Mouse (Mus musculus): ENCODE data around the gene Akap12. TPM values are rescaled to one million over a fixed set of nuclear protein-coding genes. Genes with fewer than 3 reads are reported as not detected.

Gene Akap12
- total RNA-seq, 2 experiments from 2014 or later, result 10.0 to 13.0 TPM

- no peak for DNase-seq
Observed at GRCm38 (mm10) chr10:4282395-4282794, 16.2 kb downstream of the Akap12 start.

- no peak for DNase-seq
Observed at GRCm38 (mm10) chr10:4284781-4285180, 18.6 kb downstream of the Akap12 start.

GRCm38 (mm10) chr10:4285752-4286151 is 19.6 kb downstream of the Akap12 start:
- no peak for DNase-seq

- DNase-seq, result no peak
Observed at GRCm38 (mm10) chr10:4289171-4289570, 23.0 kb downstream of the Akap12 start.

GRCm38 (mm10) chr10:4289636-4290035 is 23.5 kb downstream of the Akap12 start:
- DNase-seq, result no peak

- no peak for DNase-seq
Observed at GRCm38 (mm10) chr10:4290145-4290544, 24.0 kb downstream of the Akap12 start.

- no peak for DNase-seq
Observed at GRCm38 (mm10) chr10:4290561-4290960, 24.4 kb downstream of the Akap12 start.

- DNase-seq, result no peak
Observed at GRCm38 (mm10) chr10:4293418-4293817, 27.2 kb downstream of the Akap12 start.

- no peak for DNase-seq
Observed at GRCm38 (mm10) chr10:4303558-4303957, 37.4 kb downstream of the Akap12 start.

- no peak for DNase-seq
Observed at GRCm38 (mm10) chr10:4323885-4324284, 57.7 kb downstream of the Akap12 start.

GRCm38 (mm10) chr10:4325562-4325961 is 59.4 kb downstream of the Akap12 start:
- no peak for DNase-seq

- DNase-seq, result no peak
Observed at GRCm38 (mm10) chr10:4327716-4328115, 61.5 kb downstream of the Akap12 start.

- DNase-seq, result no peak
Observed at GRCm38 (mm10) chr10:4332228-4332979, 66.2 kb downstream of the Akap12 start.

GRCm38 (mm10) chr10:4333319-4333718 is 67.1 kb downstream of the Akap12 start:
- DNase-seq, result peak; percentile 39

GRCm38 (mm10) chr10:4334039-4334683 is 68.0 kb downstream of the Akap12 start:
- DNase-seq, result peak; percentile 90

- DNase-seq, result peak; percentile 34
Observed at GRCm38 (mm10) chr10:4338863-4339461, 72.8 kb downstream of the Akap12 start.

GRCm38 (mm10) chr10:4341430-4341829 is 75.2 kb downstream of the Akap12 start:
- DNase-seq, result peak; percentile 44

GRCm38 (mm10) chr10:4346489-4347135 is 80.4 kb downstream of the Akap12 start:
- DNase-seq, result peak; percentile 82

GRCm38 (mm10) chr10:4347136-4347492 is 80.9 kb downstream of the Akap12 start:
- no peak for DNase-seq

GRCm38 (mm10) chr10:4347591-4347990 is 81.4 kb downstream of the Akap12 start:
- no peak for DNase-seq

- peak; percentile 62 for DNase-seq
Observed at GRCm38 (mm10) chr10:4354371-4355260, 88.4 kb downstream of the Akap12 start.

Data from gastrocnemius, postnatal 25 days (tissue).